Mouse (Mus musculus) bone marrow macrophage, adult 2 months (primary cell): Measurements from ENCODE around the gene Vmn2r8. TPM values are rescaled to one million over a fixed set of nuclear protein-coding genes. Genes with fewer than 3 reads are reported as not detected.
A peak's percentile ranks its signal among the peaks of the same experiment; 100 is the strongest.
"Not testable (repeated sequence)": the region's sequence is repeated elsewhere in the genome, so short reads cannot be mapped to it uniquely, and the experiment has no call there.

ENCODE experiments used
- H3K27ac ChIP-seq: 2 replicates; pipeline ENCODE4 v1.5.1; 2012; ENCODE audit warnings: low read depth, low read length; ENCODE audit not compliant: insufficient read depth
- H3K4me1 ChIP-seq: 2 replicates; pipeline ENCODE4 v1.6.1; 2012; ENCODE audit warnings: low read length; ENCODE audit not compliant: control insufficient read depth, insufficient read depth
- H3K4me3 ChIP-seq: 2 replicates; pipeline ENCODE4 v1.5.1; 2012; ENCODE audit warnings: mild to moderate bottlenecking, low read length, moderate library complexity; ENCODE audit not compliant: insufficient read depth
- CTCF ChIP-seq: IDR thresholded peaks from 2 replicates; pipeline ENCODE4 v1.5.1; 2012; ENCODE audit warnings: low read depth, mild to moderate bottlenecking, low read length, moderate library complexity
- POLR2A ChIP-seq: IDR thresholded peaks from 2 replicates; pipeline ENCODE4 v1.6.1; 2012; ENCODE audit warnings: mild to moderate bottlenecking, low read depth, low read length, borderline replicate concordance
- polyA plus RNA-seq: library from polyadenylated mRNA; stranded (reverse); fragments of >200 nt; gene quantifications from 2 replicates; pipeline ENCODE4 v1.2.4, GENCODE M21; 2012; ENCODE audit not compliant: missing spikeins, insufficient read depth, insufficient read length

Gene Vmn2r8
- not detected in 2 replicates for polyA plus RNA-seq

DNA sequence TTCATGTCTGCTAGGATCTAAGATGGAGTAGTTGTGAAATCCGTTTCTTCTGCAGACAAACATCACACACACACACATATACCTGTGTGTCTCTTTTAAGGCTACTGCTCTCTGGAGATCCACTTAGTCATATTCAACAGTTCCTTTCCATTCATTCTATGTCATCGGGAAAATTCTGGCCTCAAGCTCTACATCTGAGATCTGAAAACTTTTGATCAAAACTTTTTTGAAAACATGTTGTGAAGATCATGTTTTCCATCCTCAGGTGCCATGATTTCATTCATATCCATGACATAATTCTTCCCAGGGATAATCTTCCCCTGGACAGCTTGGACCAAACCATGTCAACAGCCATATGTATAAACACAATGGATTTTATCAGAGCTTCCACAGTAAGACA, at the start of gene Vmn2r8:
Gene Vmn2r8 (minus strand): TSS at position 101 of the 400 bp plus-strand sequence.
- not testable (repeated sequence) for H3K4me3 ChIP-seq
- peaks cover 12% of the 10 kb centered on the region for H3K4me1 ChIP-seq
- H3K27ac ChIP-seq: 0 out of 2 replicates have a peak within 1 kb of the TSS, but pooled peaks have one; percentile 21

DNA sequence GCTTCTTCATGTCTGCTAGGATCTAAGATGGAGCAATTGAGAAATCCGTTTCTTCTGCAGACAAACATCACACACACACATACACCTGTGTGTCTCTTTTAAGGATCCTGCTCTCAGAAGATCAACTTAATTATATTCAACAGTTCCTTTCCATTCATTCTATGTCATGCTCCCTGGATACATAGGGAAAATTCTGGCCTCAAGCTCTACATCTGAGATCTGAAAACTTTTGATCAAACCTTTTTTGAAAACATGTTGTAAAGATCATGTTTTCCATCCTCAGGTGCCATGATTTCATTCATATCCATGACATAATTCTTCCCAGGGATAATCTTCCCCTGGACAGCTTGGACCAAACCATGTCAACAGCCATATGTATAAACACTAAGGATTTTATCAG, 43.9 kb upstream of the Vmn2r8 start, which contains the start of gene Vmn2r9:
Gene Vmn2r9 (minus strand): TSS at position 101 of the 400 bp plus-strand sequence.
- H3K4me1 ChIP-seq, H3K27ac ChIP-seq: not testable (repeated sequence)

DNA sequence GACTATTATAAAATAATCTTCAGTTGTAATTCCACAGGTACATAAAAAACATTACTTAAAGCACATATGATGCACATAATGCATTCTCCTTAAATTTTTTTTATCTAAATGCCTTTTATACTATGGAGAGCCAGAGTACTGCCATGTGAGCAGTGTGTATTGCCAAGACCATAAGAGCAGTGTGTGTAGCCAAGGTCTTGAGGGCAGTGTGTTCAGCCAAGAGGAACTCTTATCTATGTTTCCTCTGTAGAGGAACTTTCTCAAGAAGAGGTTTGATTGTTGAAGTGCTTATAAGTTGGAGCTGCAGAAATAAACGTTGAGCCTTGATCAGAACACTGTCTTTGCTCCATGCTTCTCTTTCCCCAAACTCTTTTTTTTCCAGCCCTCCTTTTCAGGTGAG, 40.8 kb upstream of the Vmn2r8 start:
- TF ChIP-seq CTCF: no peak
- no peak for TF ChIP-seq POLR2A
- H3K4me3 ChIP-seq: no peak overlapping the region
- no peaks in the 10 kb centered on the region for H3K4me1 ChIP-seq
- no peak overlapping the region for H3K27ac ChIP-seq

More for the DNA sequence above, 43.9 kb upstream of the Vmn2r8 start, which contains the start of gene Vmn2r9:
- H3K4me3 ChIP-seq: not testable (repeated sequence)

DNA sequence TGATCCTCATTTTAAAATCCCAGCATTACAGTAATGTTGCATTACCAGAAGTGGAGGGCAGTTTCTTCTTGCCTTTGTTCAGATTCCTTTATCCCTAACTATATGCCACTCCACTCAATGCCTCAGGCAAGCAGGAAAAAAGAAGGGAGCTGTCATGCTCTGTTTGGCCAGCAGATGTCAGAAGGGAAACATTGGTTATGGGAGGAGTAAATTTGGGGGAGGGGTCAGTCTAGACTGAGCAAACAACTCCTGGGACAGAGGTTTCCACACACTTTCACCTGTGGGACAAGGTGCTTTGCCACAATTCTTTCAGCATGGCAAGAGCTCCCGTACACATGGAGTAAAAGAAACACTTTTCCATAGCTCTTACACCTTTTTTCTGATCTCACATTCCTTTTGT, 27.5 kb upstream of the Vmn2r8 start:
- H3K27ac ChIP-seq: no peak overlapping the region

DNA sequence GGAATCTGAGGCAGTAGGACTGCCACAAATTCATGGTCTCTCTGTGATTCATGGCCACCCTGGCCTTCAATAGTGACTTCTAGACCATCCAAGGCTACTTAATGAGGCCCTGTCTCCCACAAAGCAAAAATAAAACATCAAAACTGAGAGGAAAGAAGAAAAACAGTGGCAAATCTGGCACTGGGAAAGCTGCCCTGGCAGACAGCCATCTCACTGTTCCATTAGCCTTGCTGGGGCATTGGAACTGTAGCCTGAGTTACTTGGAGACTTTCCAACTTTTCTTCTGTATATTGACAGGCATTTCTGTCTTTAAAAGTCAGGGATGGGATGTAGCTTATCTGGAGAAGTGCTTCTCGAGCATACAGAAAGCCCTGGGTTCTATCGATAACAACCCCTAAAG, 14.6 kb upstream of the Vmn2r8 start:
- no peak overlapping the region for H3K4me3 ChIP-seq
- H3K4me1 ChIP-seq: peaks cover 7% of the 10 kb centered on the region
- H3K27ac ChIP-seq: no peak overlapping the region
- TF ChIP-seq POLR2A: no peak
- TF ChIP-seq CTCF: no peak

More for the DNA sequence above, 27.5 kb upstream of the Vmn2r8 start:
- H3K4me1 ChIP-seq: no peaks in the 10 kb centered on the region
- TF ChIP-seq POLR2A: no peak
- 0 out of 2 replicates have a peak, but pooled peaks have one; percentile 16 for TF ChIP-seq CTCF
- H3K4me3 ChIP-seq: no peak overlapping the region

DNA sequence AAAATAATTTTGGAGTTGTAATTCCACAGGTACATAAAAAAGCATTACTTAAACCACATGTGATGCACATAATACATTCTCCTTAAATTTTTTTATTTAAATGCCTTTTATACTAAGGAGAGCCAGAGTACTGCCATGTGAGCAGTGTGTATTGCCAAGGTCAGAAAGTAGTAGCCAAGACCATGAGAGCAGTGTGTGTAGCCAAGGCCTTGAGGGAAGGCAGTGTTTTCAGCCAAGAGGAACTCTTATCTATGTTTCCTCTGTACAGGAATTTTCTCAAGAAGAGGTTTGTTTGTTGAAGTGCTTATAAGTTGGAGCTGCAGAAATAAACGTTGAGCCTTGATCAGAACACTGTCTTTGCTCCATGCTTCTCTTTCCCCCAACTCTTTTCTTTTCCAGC, 5.0 kb downstream of the Vmn2r8 start:
- no peak overlapping the region for H3K27ac ChIP-seq
- no peak overlapping the region for H3K4me3 ChIP-seq
- H3K4me1 ChIP-seq: peaks cover 11% of the 10 kb centered on the region
- no peak for TF ChIP-seq CTCF
- no peak for TF ChIP-seq POLR2A

DNA sequence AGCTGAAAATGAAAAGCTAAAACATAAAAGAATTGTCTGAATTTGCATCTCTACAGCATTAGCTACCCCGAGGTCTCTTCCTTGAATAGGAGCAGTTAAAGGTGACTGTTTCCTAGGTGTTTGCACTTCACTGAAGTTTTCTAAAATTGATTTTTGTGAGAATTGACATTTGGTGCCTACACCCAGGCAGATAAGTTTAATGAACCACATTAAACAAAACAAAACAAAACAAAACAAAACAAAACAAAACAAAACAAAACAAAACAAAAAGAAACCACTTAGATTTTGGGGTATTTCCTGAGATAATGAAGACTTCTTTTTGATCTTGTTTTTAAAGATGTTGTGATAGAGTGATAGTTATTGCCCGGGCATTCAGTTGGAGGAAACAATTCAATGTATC, 13.4 kb downstream of the Vmn2r8 start, which contains the start of gene Tmed11:
Gene Tmed11 (minus strand): TSS at position 101 of the 400 bp plus-strand sequence.
- H3K4me3 ChIP-seq, H3K4me1 ChIP-seq, H3K27ac ChIP-seq: not testable (repeated sequence)

DNA sequence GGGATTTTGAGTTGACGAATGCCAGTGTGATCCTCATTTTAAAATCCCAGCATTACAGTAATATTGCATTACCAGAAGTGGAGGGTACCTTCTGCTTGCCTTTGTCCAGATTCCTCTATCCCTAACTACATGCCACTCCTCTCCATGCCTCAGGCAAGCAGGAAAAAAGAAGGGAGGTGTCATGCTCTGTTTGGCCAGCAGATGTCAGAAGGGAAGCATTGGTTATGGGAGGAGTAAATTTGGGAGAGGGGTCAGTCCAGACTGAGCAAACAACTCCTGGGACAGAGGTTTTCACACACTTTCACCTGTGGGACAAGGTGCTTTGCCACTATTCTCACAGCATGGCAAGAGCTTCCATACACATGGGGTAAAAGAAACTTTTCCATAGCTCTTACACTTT, 18.3 kb downstream of the Vmn2r8 start:
- H3K4me3 ChIP-seq, H3K27ac ChIP-seq, H3K4me1 ChIP-seq: not testable (repeated sequence)

DNA sequence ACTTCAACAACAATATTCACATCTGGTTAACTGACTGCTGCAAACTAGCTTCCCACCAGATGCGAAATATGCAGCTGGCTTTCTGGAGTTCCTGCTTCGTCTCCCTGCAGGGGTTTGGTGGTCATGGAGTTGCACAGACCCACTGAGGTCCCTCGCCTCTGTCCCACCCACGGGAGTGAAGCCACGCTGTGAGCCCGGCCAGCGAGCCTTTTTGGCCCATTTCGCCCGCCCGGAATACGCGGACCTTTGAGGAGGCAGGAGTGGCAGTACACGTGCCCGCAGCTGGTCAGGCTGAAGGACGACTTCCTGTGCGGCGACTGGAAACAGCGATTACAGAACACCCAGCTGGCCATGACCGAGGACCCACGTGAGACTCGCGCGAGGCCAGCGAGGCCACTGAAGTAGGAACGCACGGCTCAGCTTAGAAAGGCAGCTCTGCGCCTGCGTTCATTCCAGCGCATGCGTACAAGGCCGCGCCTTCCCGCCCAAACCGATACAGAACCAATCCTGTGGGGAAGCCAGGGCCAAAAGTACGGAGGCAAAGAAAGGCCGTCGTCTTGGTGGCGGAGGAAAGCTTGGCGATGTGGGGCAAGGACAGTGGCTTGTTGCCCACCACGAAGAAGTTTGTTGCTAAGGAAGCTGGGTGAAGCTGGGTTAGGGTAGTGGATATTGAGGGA, 33.9 kb downstream of the Vmn2r8 start, which contains the start of gene Rnf212:
Gene Rnf212 (minus strand): TSS at position 353 of the 677 bp plus-strand sequence.
- Histone ChIP-seq H3K27ac (no peak within 1 kb of the TSS), H3K4me3 (no peak within 1 kb of the TSS), H3K4me1 (no peaks in the 10 kb centered on the region)
- TF ChIP-seq CTCF (no peak), POLR2A (no peak)

DNA sequence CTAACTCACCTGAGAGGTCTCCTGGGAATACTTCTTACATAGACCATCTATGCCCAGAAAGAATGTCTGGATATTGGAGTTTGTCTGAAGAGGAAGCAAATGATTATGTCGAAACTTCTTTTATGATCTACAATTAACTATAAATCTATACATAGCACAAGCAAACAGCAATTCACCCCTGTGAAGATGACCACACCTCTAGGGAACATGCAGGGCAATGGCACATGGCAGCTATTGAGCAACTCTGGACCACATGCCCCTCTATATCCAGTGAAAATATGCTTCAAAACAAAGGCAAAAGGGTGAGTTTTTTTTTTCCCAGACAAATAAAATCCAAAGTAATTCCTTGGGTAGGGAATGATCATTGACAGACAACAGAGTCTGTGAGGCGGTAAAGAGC, 48.6 kb downstream of the Vmn2r8 start:
- TF ChIP-seq POLR2A (no peak), CTCF (no peak)
- no peak overlapping the region for H3K27ac ChIP-seq
- no peaks in the 10 kb centered on the region for H3K4me1 ChIP-seq
- H3K4me3 ChIP-seq: no peak overlapping the region

DNA sequence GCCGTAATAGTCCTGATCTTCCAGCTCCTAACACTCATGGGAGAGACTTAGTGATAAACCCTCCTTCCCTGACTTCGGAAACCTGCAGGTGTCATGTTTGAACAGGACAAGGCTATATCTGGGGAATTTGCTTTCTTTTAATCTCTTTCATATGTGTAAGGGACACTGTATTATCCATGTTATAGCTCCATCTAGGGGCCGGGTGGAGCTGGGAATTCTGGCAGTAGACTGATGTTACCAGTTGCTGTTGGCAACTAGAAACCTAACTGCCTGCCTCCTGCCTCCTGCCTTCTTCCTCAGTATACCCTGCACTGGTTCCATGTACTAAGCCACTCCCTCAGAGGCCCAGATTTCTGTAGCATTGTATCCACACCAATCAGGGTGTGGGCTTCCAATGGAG, 50.3 kb downstream of the Vmn2r8 start:
- H3K4me1 ChIP-seq: no peaks in the 10 kb centered on the region
- no peak overlapping the region for H3K4me3 ChIP-seq
- H3K27ac ChIP-seq: no peak overlapping the region
- no peak for TF ChIP-seq CTCF
- TF ChIP-seq POLR2A: no peak

DNA sequence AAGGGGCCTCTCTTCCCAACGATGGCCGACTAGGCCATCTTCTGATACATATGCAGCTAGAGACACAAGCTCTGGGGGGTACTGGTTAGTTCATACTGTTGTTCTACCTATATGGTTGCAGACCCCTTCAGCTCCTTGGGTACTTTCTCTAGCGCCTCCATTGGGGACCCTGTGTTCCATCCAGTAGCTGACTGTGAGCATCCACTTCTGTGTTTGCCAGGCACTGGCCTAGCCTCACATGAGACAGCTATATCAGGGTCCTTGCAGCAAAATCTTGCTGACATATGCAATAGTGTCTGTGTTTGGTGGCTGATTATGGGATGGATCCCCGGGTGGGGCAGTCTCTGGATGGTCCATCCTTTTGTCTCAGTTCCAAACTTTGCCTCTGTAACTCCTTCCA, 57.4 kb downstream of the Vmn2r8 start:
- H3K27ac ChIP-seq, H3K4me1 ChIP-seq, H3K4me3 ChIP-seq: not testable (repeated sequence)
